Mouse (Mus musculus) adrenal gland, postnatal 36 days (tissue): ENCODE measurements around the gene Raly. TPM values are rescaled to one million over a fixed set of nuclear protein-coding genes. Genes with fewer than 3 reads are reported as not detected.

Experiments used
- DNase-seq, 2 experiments: peaks; one replicate each; pipeline ENCODE4 v3.0.0; 2021; ENCODE audit warnings: mixed read lengths in 1 of 2
- total RNA-seq, 2 experiments: library from RNA; stranded (reverse); gene quantifications; 2 replicates each; pipeline ENCODE4 v1.2.3; 2021

The Raly gene
- total RNA-seq, 2 experiments from 2014 or later, result 187 to 234 TPM

GRCm38 (mm10) chr2:154782856-154783650 lies 7.8 kb upstream of the Raly start:
- no peak for DNase-seq

- DNase-seq, result no peak
Observed at GRCm38 (mm10) chr2:154785284-154785683, 5.6 kb upstream of the Raly start.

GRCm38 (mm10) chr2:154786187-154786586 lies 4.7 kb upstream of the Raly start:
- no peak for DNase-seq

GRCm38 (mm10) chr2:154786776-154787175 lies 4.1 kb upstream of the Raly start:
- DNase-seq, result peak in 1 of 2 experiments; percentile 39

GRCm38 (mm10) chr2:154789381-154789780 lies 1.5 kb upstream of the Raly start:
- DNase-seq, result no peak

- DNase-seq, result peak; percentile 40 to 42
Observed at GRCm38 (mm10) chr2:154789977-154790655, 780 bp upstream of the Raly start.

- peak; percentile 88 to 93 for DNase-seq
Observed at GRCm38 (mm10) chr2:154791661-154792642, 1.1 kb downstream of the Raly start.

- DNase-seq, result no peak
Observed at GRCm38 (mm10) chr2:154803372-154803771, 12.5 kb downstream of the Raly start.

GRCm38 (mm10) chr2:154803845-154804244 lies 12.9 kb downstream of the Raly start:
- no peak for DNase-seq

- no peak for DNase-seq
Observed at GRCm38 (mm10) chr2:154807689-154808088, 16.8 kb downstream of the Raly start.

GRCm38 (mm10) chr2:154809107-154809762 lies 18.3 kb downstream of the Raly start:
- DNase-seq, result peak; percentile 35 to 42

- DNase-seq, result no peak
Observed at GRCm38 (mm10) chr2:154810821-154811220, 19.9 kb downstream of the Raly start.

GRCm38 (mm10) chr2:154813426-154813825 lies 22.5 kb downstream of the Raly start:
- no peak for DNase-seq

- DNase-seq, result no peak
Observed at GRCm38 (mm10) chr2:154817089-154817488, 26.2 kb downstream of the Raly start.

- peak; percentile 53 to 78 for DNase-seq
Observed at GRCm38 (mm10) chr2:154817788-154818187, 26.9 kb downstream of the Raly start.

- no peak for DNase-seq
Observed at GRCm38 (mm10) chr2:154818599-154818998, 27.7 kb downstream of the Raly start.

- DNase-seq, result no peak
Observed at GRCm38 (mm10) chr2:154820346-154820745, 29.4 kb downstream of the Raly start.

- DNase-seq, result no peak
Observed at GRCm38 (mm10) chr2:154826054-154826538, 35.2 kb downstream of the Raly start.

- DNase-seq, result no peak
Observed at GRCm38 (mm10) chr2:154827521-154827920, 36.6 kb downstream of the Raly start.

GRCm38 (mm10) chr2:154832471-154832870 lies 41.6 kb downstream of the Raly start:
- no peak for DNase-seq

GRCm38 (mm10) chr2:154834149-154834865 lies 43.4 kb downstream of the Raly start:
- DNase-seq, result no peak
